Mouse (Mus musculus): ENCODE data around the gene Mbnl2. TPM values are rescaled to one million over a fixed set of nuclear protein-coding genes. Genes with fewer than 3 reads are reported as not detected.
"Not testable (repeated sequence)": the region's sequence is repeated elsewhere in the genome, so short reads cannot be mapped to it uniquely, and the experiment has no call there.

Gene Mbnl2
- polyA plus RNA-seq, 1 experiment from 2014 or later, result 17.6 TPM

DNA sequence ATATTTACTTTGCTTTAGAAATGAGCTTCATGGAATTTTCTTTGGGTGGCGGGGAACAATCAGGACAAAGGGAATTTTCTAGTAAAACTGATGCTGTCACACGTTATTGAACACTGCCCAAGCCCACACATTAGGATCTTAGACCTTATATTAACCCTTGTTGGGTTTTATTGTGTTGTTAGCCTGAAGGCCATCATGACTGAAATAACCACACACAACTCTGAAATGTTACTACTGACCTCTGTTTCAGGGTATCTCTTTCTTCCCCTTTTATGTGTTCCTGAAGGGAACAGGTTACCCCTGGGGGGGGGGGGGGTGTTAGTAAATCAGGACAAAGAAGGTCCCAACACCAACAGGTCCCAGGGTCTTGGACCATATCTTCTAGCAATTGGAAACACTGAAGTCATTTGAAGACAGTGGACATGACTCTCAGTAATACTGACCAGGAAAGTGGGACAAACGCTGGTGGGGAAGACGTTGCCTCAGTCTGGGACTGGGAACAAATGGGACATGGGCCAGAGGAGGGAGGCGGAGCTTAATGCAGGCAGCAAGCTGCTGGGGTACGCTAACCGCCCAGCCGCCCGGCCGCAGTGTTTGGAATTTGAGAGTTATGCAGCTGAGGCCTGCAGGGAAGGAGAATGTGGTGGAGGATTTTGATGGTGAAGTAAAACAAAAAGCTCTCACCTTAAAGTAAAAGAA, 80.4 kb downstream of the Mbnl2 start:
- peak overlapping the region; percentile 57 for H3K27ac ChIP-seq
- peaks cover 20% of the 10 kb centered on the region for H3K4me1 ChIP-seq (replicated peaks)
- no peak overlapping the region for H3K9ac ChIP-seq (replicated peaks)
- peak overlapping the region; percentile 22; the same call in 1 of the 2 replicates for H3K4me2 ChIP-seq (replicated peaks)
- H3K27me3 ChIP-seq, result peaks cover 25% of the 10 kb centered on the region
- 70% methylated on average over 10 of the region's 10 CpGs for WGBS
- H3K9me3 ChIP-seq, result peaks cover 4% of the 10 kb centered on the region; the same call in 1 of the 2 replicates
- H3K36me3 ChIP-seq, result no peaks in the 10 kb centered on the region
- H3K4me3 ChIP-seq (replicated peaks), result no peak overlapping the region
- ATAC-seq, result no peak; the same call in 1 of the 2 replicates

DNA sequence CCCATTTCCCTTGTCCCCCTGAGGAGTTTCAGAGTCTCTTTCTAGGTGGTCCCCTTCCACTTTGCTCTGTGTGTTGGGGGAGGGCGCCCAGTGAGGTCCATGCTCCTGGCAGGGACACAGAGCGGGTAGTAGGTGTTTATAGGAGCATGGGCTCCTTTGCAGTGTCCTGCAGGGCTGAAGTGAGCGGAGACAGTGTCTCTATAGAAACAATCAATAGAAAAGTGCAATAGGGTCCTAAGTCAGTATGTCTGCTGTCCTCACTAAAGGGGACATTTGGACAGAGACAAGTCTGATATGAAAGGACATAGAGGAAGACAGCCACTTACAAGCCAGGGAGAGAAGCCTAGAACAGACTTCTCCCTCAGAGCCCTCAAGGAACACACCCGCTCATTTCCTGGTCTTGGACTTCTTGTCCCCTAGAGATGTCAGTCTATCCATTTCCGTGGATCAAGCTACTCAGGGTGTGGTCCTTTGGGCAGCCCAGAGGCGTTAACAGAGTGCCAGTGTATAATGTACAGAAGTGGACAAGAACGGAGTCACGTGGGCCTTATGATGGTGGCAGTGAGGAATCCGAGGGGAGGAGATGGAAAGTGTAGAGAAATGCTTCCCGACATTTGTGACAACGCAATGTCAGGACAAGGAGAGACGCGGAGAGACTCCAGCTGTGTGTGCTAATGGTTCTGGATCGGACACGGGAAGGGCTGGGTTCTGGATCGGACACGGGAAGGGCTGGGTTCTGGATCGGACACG, 82.0 kb downstream of the Mbnl2 start:
- Histone ChIP-seq H3K27me3 (peaks cover 20% of the 10 kb centered on the region), H3K4me2 (replicated peaks) (no peak overlapping the region), H3K36me3 (no peaks in the 10 kb centered on the region), H3K27ac (no peak overlapping the region), H3K9ac (replicated peaks) (no peak overlapping the region), H3K4me1 (replicated peaks) (peaks cover 22% of the 10 kb centered on the region), H3K4me3 (replicated peaks) (no peak overlapping the region), H3K9me3 (peaks cover 4% of the 10 kb centered on the region; the same call in 1 of the 2 replicates)
- ATAC-seq, result no peak
- 95% methylated on average over 19 of the region's 19 CpGs for WGBS

DNA sequence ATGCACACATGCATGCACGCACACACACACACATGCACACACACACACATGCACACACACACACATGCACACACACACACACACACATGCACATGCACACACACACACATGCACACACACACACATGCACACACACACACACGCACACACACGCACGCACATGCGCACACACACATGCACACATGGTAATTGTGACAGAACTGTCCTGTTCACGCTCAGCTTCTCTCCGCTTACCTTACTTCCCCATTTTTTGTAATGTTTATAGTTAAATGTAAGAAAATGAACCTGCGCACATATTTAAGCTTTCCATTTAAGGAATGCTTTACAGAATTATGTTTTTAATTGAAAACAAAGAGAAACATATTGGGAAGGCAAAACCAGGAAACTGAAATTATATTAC, 84.1 kb downstream of the Mbnl2 start:
- H3K9ac ChIP-seq (replicated peaks); H3K9me3 ChIP-seq; H3K4me3 ChIP-seq (replicated peaks); H3K4me2 ChIP-seq (replicated peaks); H3K27me3 ChIP-seq; ATAC-seq; H3K27ac ChIP-seq; H3K36me3 ChIP-seq: not testable (repeated sequence)
- WGBS, result 97% methylated on average over 8 of the region's 8 CpGs
- H3K4me1 ChIP-seq (replicated peaks), result peaks cover 16% of the 10 kb centered on the region

DNA sequence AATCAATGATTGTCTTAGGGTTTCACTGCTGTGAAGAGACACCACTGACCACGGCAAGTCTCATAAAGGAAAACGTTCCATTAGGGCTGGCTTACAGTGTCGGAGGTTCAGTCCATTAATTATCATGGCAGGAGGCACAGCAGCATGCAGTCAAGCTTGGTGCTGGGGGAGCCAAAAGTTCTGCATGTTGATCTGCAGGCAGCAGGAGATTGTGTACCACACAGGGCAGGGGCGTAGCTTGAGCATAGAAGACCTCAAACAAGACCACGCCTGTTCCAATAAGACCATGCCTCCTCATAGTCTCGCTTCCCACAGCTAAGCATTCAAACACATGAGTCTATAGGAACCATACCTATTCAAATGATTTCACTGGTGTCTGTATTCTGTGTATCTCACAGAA, 85.7 kb downstream of the Mbnl2 start:
- ATAC-seq, result no peak
- H3K9me3 ChIP-seq, result peaks cover 4% of the 10 kb centered on the region; the same call in 1 of the 2 replicates
- no peak overlapping the region for H3K9ac ChIP-seq (replicated peaks)
- H3K4me1 ChIP-seq (replicated peaks), result 0 out of 2 replicates have a peak, but pooled peaks cover 3% of the 10 kb centered on the region
- H3K27ac ChIP-seq, result no peak overlapping the region
- no peak overlapping the region for H3K4me3 ChIP-seq (replicated peaks)
- WGBS, result 93% methylated on average over 6 of the region's 6 CpGs
- H3K27me3 ChIP-seq, result peaks cover 4% of the 10 kb centered on the region
- H3K36me3 ChIP-seq, result no peaks in the 10 kb centered on the region
- no peak overlapping the region for H3K4me2 ChIP-seq (replicated peaks)

DNA sequence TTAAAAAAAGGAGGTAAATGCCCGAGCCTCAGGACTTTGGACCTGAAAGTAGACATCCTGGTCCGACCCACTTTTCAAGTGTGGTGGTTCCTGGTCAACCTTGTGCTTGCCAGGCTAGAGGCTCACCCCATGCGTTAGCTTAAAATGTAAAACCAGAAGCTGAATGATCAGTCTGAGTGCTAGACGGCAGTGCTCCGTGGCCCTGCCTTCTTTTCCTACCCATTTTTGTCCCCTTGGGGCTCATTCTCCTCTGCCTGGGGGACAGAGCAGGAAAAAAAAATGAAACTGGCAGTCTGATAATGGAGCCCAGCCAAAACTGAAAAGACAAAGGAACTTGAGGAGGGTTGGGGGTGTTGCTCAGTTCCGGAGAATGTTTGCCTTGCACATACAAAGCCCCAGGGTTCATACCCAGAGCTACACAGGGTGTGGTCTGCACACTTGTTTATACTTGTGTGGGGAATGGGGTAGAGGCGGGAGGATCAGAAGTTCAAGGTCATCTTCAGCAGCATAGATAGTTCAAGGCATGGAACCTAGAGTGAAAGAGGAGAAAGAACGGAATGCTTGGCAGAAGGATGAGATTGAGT, 87.0 kb downstream of the Mbnl2 start:
- no peak for ATAC-seq
- H3K9me3 ChIP-seq, result peaks cover 3% of the 10 kb centered on the region; the same call in 1 of the 2 replicates
- no peak overlapping the region for H3K4me3 ChIP-seq (replicated peaks)
- WGBS, result 84% methylated on average over 8 of the region's 8 CpGs
- H3K27me3 ChIP-seq, result peaks cover 2% of the 10 kb centered on the region; the same call in 1 of the 2 replicates
- H3K9ac ChIP-seq (replicated peaks), result no peak overlapping the region
- 0 out of 2 replicates have a peak, but pooled peaks cover 3% of the 10 kb centered on the region for H3K4me1 ChIP-seq (replicated peaks)
- no peak overlapping the region for H3K4me2 ChIP-seq (replicated peaks)
- H3K36me3 ChIP-seq, result no peaks in the 10 kb centered on the region
- no peak overlapping the region for H3K27ac ChIP-seq

DNA sequence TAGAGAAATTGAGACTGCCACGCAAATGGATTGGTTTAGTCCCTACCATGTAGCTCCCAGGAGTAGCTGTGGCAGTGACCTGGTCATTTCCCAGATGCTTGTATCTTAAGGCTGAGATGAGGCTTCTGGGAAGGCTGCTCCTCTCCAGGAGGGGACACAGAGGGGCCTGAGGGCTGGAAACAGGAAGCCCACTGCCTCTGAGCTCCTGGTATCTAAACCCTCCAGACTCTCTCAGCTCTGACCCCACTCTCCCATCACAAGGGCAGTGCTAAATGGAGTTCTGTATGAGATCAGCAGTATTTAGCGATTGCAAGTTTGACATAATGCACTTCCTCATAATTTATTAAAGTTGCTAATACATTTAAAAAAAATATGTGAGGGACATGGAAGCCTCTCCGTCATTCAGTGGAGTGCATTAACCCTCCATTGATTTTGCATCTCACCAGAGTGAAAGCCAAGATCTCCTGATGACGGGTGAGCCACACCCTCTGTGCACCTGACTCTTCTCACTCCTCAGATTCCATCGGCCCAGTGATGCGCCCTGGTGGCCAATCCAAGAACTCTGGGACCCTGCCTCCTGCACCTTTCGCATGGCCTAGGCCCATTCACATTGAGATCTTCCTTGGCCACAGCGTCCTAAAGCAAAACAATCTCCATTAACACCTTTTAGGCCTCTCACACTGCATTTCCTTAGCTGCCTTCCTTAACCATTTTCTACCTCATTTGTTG, 87.8 kb downstream of the Mbnl2 start:
- Histone ChIP-seq H3K27ac (no peak overlapping the region), H3K4me3 (replicated peaks) (no peak overlapping the region), H3K9ac (replicated peaks) (no peak overlapping the region), H3K4me2 (replicated peaks) (no peak overlapping the region), H3K36me3 (no peaks in the 10 kb centered on the region), H3K4me1 (replicated peaks) (0 out of 2 replicates have a peak, but pooled peaks cover 3% of the 10 kb centered on the region), H3K9me3 (no peaks in the 10 kb centered on the region), H3K27me3 (no peaks in the 10 kb centered on the region)
- WGBS, result 65% methylated on average over 8 of the region's 8 CpGs
- ATAC-seq, result 0 out of 2 replicates have a peak, but pooled peaks have one; percentile 17

DNA sequence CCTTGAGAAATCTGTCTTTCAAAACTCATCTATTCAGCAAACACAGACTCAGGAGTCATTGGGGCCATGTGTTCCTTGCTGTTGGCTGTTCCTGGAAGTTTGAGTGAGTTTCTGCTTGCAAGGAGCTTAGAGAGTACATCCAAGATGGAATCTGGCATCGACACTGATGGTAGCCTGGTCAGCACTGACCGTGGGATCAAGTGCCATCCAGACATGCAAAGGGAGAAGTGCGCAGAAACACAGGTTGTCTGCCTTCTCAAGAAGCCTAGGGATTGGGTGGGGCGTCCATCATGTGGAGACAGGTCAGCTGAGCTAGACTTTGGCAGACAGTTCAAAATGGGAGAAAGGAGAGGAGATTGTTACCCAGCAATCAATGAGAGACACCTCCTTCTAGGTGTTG, 89.6 kb downstream of the Mbnl2 start:
- peaks cover 7% of the 10 kb centered on the region; the same call in 1 of the 2 replicates for H3K4me1 ChIP-seq (replicated peaks)
- no peak overlapping the region for H3K4me2 ChIP-seq (replicated peaks)
- H3K27me3 ChIP-seq, result no peaks in the 10 kb centered on the region
- H3K27ac ChIP-seq, result no peak overlapping the region
- H3K9ac ChIP-seq (replicated peaks), result no peak overlapping the region
- ATAC-seq, result no peak
- H3K4me3 ChIP-seq (replicated peaks), result no peak overlapping the region
- 95% methylated on average over 4 of the region's 4 CpGs for WGBS
- H3K9me3 ChIP-seq, result no peaks in the 10 kb centered on the region
- H3K36me3 ChIP-seq, result no peaks in the 10 kb centered on the region

DNA sequence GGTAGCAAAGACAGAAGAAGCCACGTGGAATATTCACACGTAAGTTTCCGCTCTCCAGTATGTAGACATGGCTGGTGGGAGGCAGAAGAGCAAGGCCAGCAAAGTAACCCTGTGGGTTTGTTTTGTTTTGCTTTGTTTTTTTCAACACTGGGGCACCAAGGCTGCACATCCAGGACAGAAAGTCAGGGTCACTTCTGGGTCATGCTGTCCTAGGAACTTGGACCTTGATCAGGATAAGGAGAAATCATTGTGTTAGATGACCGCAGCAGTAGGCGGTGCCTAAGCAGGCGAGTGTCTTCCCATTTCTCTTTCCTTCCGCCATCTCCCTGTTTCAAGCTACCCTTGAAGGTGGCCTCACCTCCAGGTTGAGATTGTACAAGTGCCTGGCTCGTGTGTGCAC, 91.5 kb downstream of the Mbnl2 start:
- H3K36me3 ChIP-seq, result no peaks in the 10 kb centered on the region
- H3K9me3 ChIP-seq, result no peaks in the 10 kb centered on the region
- H3K9ac ChIP-seq (replicated peaks), result no peak overlapping the region
- no peak overlapping the region for H3K27ac ChIP-seq
- H3K4me2 ChIP-seq (replicated peaks), result no peak overlapping the region
- ATAC-seq, result no peak
- H3K4me1 ChIP-seq (replicated peaks), result peaks cover 14% of the 10 kb centered on the region
- 94% methylated on average over 8 of the region's 8 CpGs for WGBS
- H3K27me3 ChIP-seq, result no peaks in the 10 kb centered on the region
- no peak overlapping the region for H3K4me3 ChIP-seq (replicated peaks)

DNA sequence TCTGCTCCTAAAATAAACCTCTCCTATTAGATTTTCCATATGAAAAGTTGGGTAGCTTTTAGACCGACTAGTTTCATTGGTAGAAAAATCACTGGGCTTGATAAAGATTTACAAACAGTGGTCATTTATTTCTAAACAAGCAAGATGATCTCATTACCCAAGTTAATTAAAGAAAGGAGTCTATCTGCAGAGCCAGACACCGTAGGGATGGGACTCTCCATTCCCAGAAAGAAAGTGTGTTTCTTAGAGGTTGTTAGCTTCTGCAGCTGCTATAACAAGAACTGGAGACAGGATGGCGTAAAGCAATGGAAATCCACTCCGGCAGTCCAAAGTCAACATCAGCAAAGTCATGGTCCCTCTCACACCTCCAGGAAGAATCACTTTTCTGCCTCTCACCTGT, 92.1 kb downstream of the Mbnl2 start:
- no peaks in the 10 kb centered on the region for H3K27me3 ChIP-seq
- H3K4me2 ChIP-seq (replicated peaks), result no peak overlapping the region
- H3K9ac ChIP-seq (replicated peaks), result no peak overlapping the region
- 93% methylated on average over 4 of the region's 4 CpGs for WGBS
- H3K27ac ChIP-seq, result no peak overlapping the region
- peaks cover 11% of the 10 kb centered on the region for H3K4me1 ChIP-seq (replicated peaks)
- no peaks in the 10 kb centered on the region for H3K36me3 ChIP-seq
- H3K9me3 ChIP-seq, result no peaks in the 10 kb centered on the region
- ATAC-seq, result no peak
- H3K4me3 ChIP-seq (replicated peaks), result no peak overlapping the region

DNA sequence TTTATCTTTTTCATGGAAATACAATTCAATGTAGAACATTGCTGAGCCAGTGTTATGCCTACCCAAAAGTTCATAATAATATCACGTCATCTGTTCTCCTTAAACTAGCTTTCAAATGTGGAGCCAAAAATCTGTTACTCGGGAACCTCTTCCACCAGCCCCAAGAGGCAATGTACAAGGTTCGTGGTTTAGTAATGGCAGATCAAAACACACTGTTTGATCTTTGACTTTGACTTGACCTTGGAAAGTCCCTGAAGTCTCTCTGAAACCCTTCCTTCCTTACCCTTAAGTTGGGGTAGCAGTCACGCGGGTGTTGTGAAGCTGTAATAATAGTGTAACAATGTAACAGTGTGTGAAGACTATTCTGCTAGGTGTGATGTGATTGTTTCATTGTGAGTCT, 93.0 kb downstream of the Mbnl2 start:
- H3K4me3 ChIP-seq (replicated peaks), result no peak overlapping the region
- 87% methylated on average over 5 of the region's 5 CpGs for WGBS
- no peak overlapping the region for H3K9ac ChIP-seq (replicated peaks)
- H3K4me1 ChIP-seq (replicated peaks), result peaks cover 11% of the 10 kb centered on the region
- ATAC-seq, result no peak
- H3K36me3 ChIP-seq, result no peaks in the 10 kb centered on the region
- no peak overlapping the region for H3K27ac ChIP-seq
- H3K9me3 ChIP-seq, result no peaks in the 10 kb centered on the region
- H3K4me2 ChIP-seq (replicated peaks), result no peak overlapping the region
- no peaks in the 10 kb centered on the region for H3K27me3 ChIP-seq

DNA sequence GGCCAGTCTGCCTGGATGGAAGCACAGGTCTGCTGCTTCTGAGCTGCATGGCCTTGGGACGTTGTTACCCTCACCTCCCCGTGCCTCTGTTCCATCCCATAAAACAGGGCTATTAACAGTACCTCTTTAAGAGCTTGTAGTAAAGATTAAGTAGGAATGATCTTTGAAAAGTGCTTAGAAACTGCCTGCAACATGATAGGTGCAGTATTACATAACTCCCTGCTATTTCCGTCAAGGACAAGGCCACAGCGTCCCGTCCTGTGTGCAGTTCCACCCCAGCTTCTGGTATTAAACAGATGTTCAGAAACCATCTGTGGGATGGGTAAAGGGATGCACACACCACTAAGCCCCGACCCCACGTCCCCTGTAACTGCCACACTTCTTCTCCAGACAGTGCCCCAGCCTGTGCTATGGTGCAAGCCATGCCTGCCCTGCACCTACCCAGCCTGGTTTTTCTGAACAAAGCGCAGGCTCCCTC, 93.5 kb downstream of the Mbnl2 start:
- no peak for ATAC-seq
- 87% methylated on average over 8 of the region's 8 CpGs for WGBS
- no peaks in the 10 kb centered on the region for H3K9me3 ChIP-seq

More for the DNA sequence above, 93.5 kb downstream of the Mbnl2 start:
- Histone ChIP-seq H3K9ac (replicated peaks) (no peak overlapping the region), H3K27ac (no peak overlapping the region), H3K36me3 (no peaks in the 10 kb centered on the region), H3K4me2 (replicated peaks) (no peak overlapping the region), H3K27me3 (no peaks in the 10 kb centered on the region), H3K4me3 (replicated peaks) (no peak overlapping the region), H3K4me1 (replicated peaks) (peaks cover 11% of the 10 kb centered on the region)

Measured in midbrain, embryonic 13.5 days (tissue).